Mouse (Mus musculus) thymus, adult 2 months (tissue): ENCODE results near the gene 2210016L21Rik. TPM values are rescaled to one million over a fixed set of nuclear protein-coding genes. Genes with fewer than 3 reads are reported as not detected.

Experiments used
- DNase-seq: peaks from one replicate; pipeline ENCODE4 v3.0.0; 2021
- H3K27ac ChIP-seq: fragments of 200-500 bp; 2 replicates; pipeline ENCODE4 v1.5.1; 2012; ENCODE audit warnings: low read length, control low read depth; ENCODE audit not compliant: control insufficient read depth, insufficient read depth
- H3K27me3 ChIP-seq: fragments of 200-500 bp; 2 replicates; pipeline ENCODE4 v1.6.1; 2012; ENCODE audit warnings: mild to moderate bottlenecking, low read length, moderate library complexity, mixed read lengths; ENCODE audit not compliant: control insufficient read depth, insufficient read depth
- H3K36me3 ChIP-seq: fragments of 200-500 bp; 2 replicates; pipeline ENCODE4 v1.6.1; 2012; ENCODE audit warnings: mild to moderate bottlenecking, low read length, moderate library complexity; ENCODE audit not compliant: control insufficient read depth, insufficient read depth
- H3K4me1 ChIP-seq: fragments of 200-500 bp; replicated peaks from 2 replicates; pipeline ENCODE4 v1.6.1; 2012; ENCODE audit warnings: low read length; ENCODE audit not compliant: control insufficient read depth, insufficient read depth
- H3K4me3 ChIP-seq: fragments of 200-500 bp; 2 replicates; pipeline ENCODE4 v1.5.1; 2012; ENCODE audit warnings: mild to moderate bottlenecking, low read length, control low read depth, moderate library complexity; ENCODE audit not compliant: control insufficient read depth, insufficient read depth
- CTCF ChIP-seq: fragments of 200-500 bp; IDR thresholded peaks from 2 replicates; pipeline ENCODE4 v1.5.1; 2012; ENCODE audit warnings: mild to moderate bottlenecking, control low read depth, low read length, moderate library complexity, borderline replicate concordance; ENCODE audit not compliant: control insufficient read depth, poor library complexity, insufficient read depth; ENCODE audit errors: extremely low read depth
- POLR2A ChIP-seq: fragments of 200-500 bp; IDR thresholded peaks from 2 replicates; pipeline ENCODE4 v1.6.1; 2012; ENCODE audit warnings: mild to moderate bottlenecking, low read length, control low read depth, moderate library complexity; ENCODE audit not compliant: control insufficient read depth, poor library complexity, insufficient read depth; ENCODE audit errors: extremely low read depth
- WGBS: fragments of 180-500 bp; shearing (Covaris S2); methylation state at CpG from one replicate; pipeline ENCODE4 v1.1.7; 2018; 5-methylcytosine and 5-hydroxymethylcytosine counted together
- polyA plus RNA-seq: library from polyadenylated mRNA; depleted of rRNA; stranded (reverse); fragments of >200 nt; gene quantifications from 2 replicates; pipeline ENCODE4 v1.2.3, GENCODE M21; 2012; rRNA removed

The 2210016L21Rik gene
- polyA plus RNA-seq, result 25.6 and 29.9 TPM in 2 replicates

DNA sequence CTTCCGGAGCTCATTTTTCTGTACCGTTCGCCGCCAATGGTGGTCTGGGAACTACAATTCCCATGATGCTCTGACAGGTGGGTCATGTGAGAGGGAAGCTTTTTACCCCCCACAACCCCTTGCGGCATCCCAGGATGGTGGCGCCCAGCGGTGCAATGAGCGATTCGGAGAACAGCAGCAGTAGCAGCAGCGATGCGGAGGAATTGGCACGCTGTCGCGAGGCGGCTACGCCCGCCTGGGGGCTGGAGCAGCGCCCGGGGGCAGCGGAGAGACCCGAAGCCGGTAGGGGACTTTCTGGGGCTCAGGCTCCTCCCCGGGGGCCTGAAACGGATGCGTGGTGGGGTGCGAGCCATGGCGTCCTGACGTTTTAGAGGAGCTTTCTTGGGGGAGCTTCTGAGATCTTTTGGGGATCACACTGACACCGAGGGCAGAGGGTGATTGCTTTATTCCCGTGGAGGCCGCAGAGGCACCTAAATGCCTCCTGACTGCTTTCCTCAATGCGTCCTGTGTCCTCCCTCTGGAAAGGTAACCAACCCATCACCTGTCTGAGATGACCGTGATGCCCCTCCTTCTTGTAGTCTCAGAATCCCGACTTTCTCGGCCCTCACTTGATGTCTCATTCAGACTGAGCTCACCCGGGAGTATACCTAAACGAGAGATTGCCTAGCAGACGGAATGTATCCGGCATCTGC, at the start of gene 2210016L21Rik:
Gene 2210016L21Rik (plus strand): TSS at position 85 of the 692 bp plus-strand sequence.
- Histone ChIP-seq H3K27ac (peak within 1 kb of the TSS; percentile 71), H3K36me3 (peaks cover 15% of the 10 kb centered on the region), H3K27me3 (no peaks in the 10 kb centered on the region), H3K4me3 (peak within 1 kb of the TSS; percentile 91), H3K4me1 (0 out of 2 replicates have a peak, but pooled peaks cover 2% of the 10 kb centered on the region)
- 1% methylated on average over 39 of the region's 39 CpGs for WGBS
- TF ChIP-seq CTCF (no peak), POLR2A (peak; percentile 80)
- DNase-seq, result peak; percentile 89

DNA sequence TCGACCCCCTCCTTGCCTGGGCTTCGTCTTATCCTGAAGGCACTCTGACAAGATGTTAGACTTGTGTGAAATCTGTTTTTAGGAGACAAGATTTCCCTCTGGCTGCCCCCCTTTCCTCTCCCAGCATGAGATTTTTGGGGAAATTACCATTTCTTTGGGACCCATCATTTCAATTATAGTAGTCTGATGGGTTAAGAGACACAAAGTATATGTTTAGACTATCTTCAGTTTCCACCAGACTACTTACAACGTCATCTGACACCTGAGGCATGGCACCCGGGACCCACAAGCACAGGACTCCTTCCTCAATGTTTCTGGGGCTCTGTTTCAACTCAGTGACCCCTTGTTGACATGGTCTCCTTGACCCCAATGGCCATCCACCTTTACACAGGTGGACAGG, 46.4 kb upstream of the 2210016L21Rik start:
- WGBS, result 98% methylated on average over 4 of the region's 4 CpGs
- DNase-seq, result no peak

DNA sequence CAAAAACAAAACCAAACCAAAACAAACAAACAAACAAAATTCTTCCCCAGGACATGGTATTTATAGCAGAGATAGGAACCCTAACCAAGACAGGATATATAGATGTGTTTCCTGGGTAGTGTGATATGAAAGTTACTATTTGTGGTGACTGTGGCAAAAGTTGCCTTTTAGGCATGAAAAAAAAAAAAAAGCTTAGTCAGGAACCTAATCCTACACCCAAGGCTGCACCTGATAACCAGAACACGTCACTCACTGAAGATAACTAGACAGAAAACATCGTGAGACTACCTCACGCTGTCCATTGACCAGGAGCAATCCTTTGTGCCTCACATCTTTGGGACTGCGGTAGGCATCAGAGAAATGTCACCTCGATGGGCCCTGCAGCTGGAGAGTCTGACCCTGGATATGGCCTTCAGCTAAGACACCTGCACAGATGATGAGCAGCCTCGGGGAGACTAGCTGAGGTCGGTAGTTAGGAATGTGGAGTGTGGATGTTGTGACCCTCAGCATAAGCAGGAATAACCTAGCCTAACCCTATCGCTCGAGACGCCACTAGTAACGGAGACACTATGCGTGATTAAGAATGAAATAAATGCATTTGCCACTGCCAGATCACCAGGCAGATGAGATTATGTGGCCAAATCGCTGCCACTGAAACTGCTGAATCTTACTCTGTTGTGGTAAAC, 45.1 kb upstream of the 2210016L21Rik start, which contains the start of gene Oasl2:
Gene Oasl2 (plus strand): TSS at position 249 of the 686 bp plus-strand sequence.
- 9% methylated on average over 13 of the region's 13 CpGs for WGBS
- no peak for DNase-seq
- peak within 1 kb of the TSS; percentile 60 for H3K27ac ChIP-seq

More for the DNA sequence above, 46.4 kb upstream of the 2210016L21Rik start:
- no peaks in the 10 kb centered on the region for H3K27me3 ChIP-seq
- TF ChIP-seq POLR2A, result no peak
- TF ChIP-seq CTCF, result no peak
- no peaks in the 10 kb centered on the region for H3K36me3 ChIP-seq
- H3K4me3 ChIP-seq, result no peak overlapping the region
- no peak overlapping the region for H3K27ac ChIP-seq
- peaks cover 11% of the 10 kb centered on the region for H3K4me1 ChIP-seq

DNA sequence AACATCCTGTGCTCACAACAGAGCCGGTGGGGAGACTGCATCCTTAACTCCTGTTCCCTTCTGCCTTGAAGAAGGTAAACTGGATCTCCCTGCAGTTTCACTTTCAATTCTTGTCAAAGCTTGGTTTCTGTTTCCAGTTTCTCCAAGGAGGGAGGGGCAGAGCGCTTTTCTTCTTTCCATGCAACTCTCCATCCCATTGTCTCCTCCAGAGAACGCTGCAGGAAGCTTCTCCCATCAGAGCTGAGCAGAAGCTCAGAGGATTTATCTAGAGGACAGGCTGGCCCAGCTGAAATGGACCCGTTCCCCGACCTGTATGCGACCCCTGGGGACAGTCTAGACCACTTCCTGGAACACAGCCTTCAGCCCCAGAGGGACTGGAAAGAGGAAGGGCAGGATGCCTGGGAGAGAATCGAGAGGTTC, 44.6 kb upstream of the 2210016L21Rik start:
- H3K27me3 ChIP-seq, result no peaks in the 10 kb centered on the region
- 2% methylated on average over 7 of the region's 7 CpGs for WGBS
- H3K27ac ChIP-seq, result peak overlapping the region; percentile 60
- no peak for DNase-seq
- H3K4me3 ChIP-seq, result peak overlapping the region; percentile 39
- H3K4me1 ChIP-seq, result peaks cover 11% of the 10 kb centered on the region
- no peaks in the 10 kb centered on the region for H3K36me3 ChIP-seq
- no peak for TF ChIP-seq CTCF
- TF ChIP-seq POLR2A, result no peak

More for the DNA sequence above, 45.1 kb upstream of the 2210016L21Rik start, which contains the start of gene Oasl2:
- H3K4me1 ChIP-seq, result peaks cover 11% of the 10 kb centered on the region
- no peaks in the 10 kb centered on the region for H3K27me3 ChIP-seq
- H3K4me3 ChIP-seq, result peak within 1 kb of the TSS; percentile 39
- no peaks in the 10 kb centered on the region for H3K36me3 ChIP-seq
- TF ChIP-seq CTCF (no peak), POLR2A (no peak)

DNA sequence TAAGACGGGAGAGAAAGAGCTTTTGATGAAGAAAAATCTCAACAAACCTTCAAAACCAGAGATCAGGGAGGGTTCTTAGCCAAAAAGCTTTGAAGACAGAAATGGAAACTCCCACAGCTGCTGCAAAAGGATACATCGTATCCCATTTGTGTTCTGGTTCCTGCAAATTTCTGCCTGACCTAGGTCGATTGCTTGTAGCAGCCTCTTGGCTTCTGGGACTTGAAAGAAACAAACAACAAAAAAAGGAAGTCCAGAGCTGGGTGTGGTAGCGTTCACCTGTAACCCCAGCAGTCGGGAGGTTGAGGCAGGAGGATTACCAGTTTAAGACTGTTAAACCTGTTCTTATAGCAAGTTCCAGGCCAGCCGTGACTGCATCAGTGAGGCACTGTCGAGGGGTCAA, 43.1 kb upstream of the 2210016L21Rik start:
- WGBS, result 28% methylated on average over 7 of the region's 7 CpGs

DNA sequence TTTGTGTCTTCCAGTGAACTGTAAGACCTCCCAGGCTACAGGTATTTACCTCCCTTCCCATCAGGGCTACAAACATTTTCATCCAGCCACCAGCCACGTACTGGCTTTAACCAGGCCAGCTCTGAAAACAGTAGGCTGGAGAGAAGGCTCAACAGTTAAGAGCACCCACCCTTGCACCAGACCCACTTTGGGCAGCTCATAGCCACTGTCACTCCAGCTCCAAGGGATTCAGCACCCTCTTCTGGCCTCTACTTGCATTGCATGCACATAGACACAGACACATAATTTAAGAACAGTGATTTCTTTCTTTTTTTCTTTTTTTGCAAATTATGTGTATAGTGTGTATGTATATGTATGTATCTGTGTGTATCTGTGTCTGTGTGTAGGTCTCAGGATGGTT, 39.5 kb upstream of the 2210016L21Rik start:
- Histone ChIP-seq H3K27me3 (no peaks in the 10 kb centered on the region), H3K4me1 (peaks cover 3% of the 10 kb centered on the region), H3K4me3 (no peak overlapping the region), H3K27ac (no peak overlapping the region; the same call in 1 of the 2 replicates), H3K36me3 (no peaks in the 10 kb centered on the region)
- TF ChIP-seq POLR2A (no peak), CTCF (no peak)
- DNase-seq, result peak; percentile 43
- 63% methylated on average over 1 of the region's 1 CpGs for WGBS

More for the DNA sequence above, 43.1 kb upstream of the 2210016L21Rik start:
- Histone ChIP-seq H3K27ac (no peak overlapping the region), H3K27me3 (no peaks in the 10 kb centered on the region), H3K4me1 (peaks cover 11% of the 10 kb centered on the region), H3K4me3 (no peak overlapping the region), H3K36me3 (no peaks in the 10 kb centered on the region)
- TF ChIP-seq POLR2A (no peak), CTCF (no peak)
- DNase-seq, result no peak
